Mouse (Mus musculus) brain, embryonic 14.5 days (tissue): ENCODE results near the gene Id3.

ENCODE experiments used
- CTCF ChIP-seq: fragments of 200-500 bp; IDR thresholded peaks from 2 replicates; pipeline ENCODE4 v1.5.1; 2012; ENCODE audit warnings: inconsistent platforms, mild to moderate bottlenecking, moderate library complexity, borderline replicate concordance; ENCODE audit not compliant: insufficient read depth, insufficient read length; ENCODE audit errors: extremely low read depth
- POLR2A ChIP-seq: fragments of 200-500 bp; IDR thresholded peaks from 2 replicates; pipeline ENCODE4 v1.6.1; 2012; ENCODE audit warnings: mild to moderate bottlenecking, inconsistent platforms, borderline replicate concordance; ENCODE audit not compliant: poor library complexity, insufficient read depth, insufficient read length, severe bottlenecking; ENCODE audit errors: extremely low read depth

- TF ChIP-seq CTCF (no peak), POLR2A (no peak)
These were observed 24.4 kb downstream of the Id3 start for GRCm38 (mm10) chr4:136167701-136168100.
